Mouse (Mus musculus) right cerebral cortex, postnatal 14 days (tissue): ENCODE results near the gene Tbata.
A peak's percentile ranks its signal among the peaks of the same experiment; 100 is the strongest.

Experiments used
- DNase-seq: peaks from one replicate; pipeline ENCODE4 v3.0.0; 2022

Tbata gene

DNA sequence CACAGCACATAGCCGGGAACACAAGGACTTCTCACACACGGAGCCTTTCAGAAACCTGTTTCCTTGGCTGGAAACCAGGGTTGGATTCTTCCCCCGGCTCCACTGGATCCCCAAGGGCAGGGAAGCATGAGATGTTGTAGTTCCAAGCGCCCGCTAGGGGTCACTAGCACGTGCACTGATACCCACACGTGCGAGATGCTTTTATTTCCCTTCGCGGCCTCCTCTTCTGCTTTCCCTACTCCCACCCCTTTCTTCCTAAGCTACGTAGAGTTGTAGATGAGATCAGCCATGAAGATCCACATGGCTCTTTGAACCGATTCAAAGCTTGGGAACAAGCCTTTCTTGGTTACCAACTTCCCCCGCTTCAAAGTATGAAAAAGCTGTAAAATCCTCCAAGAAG is 40.0 kb downstream of the Tbata start:
- DNase-seq: peak; percentile 65

- DNase-seq: no peak
Observed at GRCm38 (mm10) chr10:61212817-61213216, 41.1 kb downstream of the Tbata start.

- no peak for DNase-seq
Observed at GRCm38 (mm10) chr10:61215658-61216057, 43.9 kb downstream of the Tbata start.

GRCm38 (mm10) chr10:61216163-61216562 is 44.4 kb downstream of the Tbata start:
- no peak for DNase-seq

DNA sequence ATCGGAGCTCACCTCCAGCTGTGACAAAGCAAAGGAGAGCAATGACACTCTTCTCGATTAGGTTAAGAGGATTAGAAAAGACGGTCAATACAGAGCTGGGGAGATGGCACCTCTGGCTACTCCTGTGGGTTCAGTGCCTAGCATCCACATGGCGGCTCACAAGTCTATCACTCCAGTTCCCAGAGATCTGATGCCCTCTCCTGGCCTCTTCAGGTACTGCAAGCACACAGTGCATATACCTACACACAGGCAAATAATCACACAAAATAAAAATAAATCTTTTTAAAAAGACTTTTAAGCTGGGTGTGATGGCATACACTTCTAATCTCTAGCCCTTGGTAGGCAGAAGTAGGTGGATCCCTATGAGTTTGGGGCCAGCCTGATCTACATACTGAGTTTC is 47.6 kb downstream of the Tbata start:
- DNase-seq: no peak

DNA sequence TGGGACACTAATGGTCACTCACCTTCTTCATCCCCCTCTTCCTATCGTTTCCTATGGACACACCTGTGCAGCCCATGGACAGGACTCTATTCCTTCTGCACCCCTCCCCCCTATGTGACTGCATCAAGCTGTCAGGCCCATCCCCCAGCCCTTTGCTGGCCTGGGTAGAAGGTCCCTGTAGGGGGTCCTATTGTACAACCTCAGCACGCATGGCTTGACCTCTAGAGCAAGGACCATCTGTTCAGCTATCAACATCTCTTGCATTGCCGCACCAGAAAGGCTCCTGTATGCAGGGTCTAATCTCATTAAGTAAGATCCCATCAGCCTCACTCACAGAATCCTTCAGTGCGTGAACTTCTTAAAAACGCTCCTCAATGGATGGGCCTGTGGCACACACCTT is 53.9 kb downstream of the Tbata start:
- DNase-seq: no peak

- no peak for DNase-seq
Observed at GRCm38 (mm10) chr10:61226784-61227396, 55.1 kb downstream of the Tbata start.

DNA sequence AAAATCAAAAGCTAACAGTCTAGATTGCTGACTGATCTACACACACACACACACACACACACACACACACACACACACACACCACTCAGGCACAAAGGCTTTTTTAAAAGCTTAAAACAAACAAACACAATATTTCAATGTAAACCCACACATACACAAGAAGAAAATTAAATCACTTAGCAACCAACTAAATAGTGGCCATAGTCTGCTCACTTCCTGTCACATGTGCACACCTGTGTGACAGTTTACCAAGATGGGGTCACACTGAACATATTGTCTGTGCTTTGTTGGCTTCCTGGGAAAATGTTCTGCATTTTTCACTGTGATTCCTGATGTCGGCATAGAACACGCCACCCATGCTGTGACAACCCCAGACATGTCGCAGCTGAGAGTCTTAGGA is 60.0 kb downstream of the Tbata start:
- DNase-seq: no peak

GRCm38 (mm10) chr10:61232858-61233567 is 61.3 kb downstream of the Tbata start:
- DNase-seq: no peak

DNA sequence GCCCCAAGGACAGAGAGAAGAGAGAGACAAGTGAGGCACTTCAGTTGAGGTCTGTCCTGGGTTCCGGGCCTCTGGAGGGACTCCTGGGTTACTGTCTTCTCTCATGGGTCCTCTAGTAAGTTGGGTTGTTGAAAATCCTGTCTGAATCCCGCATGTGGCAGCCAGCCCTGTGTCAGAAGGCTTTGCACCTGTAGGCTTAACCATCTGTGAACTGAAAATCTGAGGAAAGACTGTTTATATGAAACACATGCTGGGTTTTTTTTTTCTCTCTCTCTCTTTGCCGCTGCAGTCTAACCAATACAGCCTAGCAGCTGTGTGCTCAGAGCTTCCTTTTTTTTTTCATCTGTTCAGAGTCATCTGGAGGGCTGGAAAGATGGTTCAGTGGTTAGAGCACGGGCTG is 62.6 kb downstream of the Tbata start:
- DNase-seq: no peak

DNA sequence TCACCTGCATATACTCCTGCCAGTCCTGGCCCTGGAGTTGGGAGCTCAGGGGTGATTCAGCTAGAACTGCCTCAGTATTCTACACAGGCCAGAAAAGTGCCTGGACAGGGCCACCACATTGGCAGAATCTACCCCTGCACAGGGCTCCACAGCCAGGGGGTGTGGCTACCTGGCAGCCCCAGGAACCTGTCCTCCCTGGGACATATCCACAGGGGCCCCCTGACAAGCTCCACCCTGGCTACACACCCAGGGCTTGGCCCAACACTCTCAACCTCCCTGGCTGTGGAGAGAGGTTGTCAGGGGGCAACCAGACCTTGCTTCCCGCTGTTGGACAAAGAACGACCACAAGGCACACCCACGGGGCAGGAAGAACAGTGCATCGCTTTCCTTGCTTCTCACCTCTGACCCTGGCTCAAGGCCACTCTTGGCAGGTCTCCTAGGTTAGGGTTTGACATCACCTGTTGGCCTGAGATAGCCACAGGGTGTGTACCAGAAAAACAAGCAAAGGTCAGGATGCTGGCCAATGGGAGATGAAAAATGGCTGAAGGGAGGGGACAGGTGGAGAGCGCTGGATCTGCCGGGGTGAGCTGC is 64.0 kb downstream of the Tbata start:
- DNase-seq: no peak

- DNase-seq: no peak
Observed at GRCm38 (mm10) chr10:61236683-61237390, 65.1 kb downstream of the Tbata start.

GRCm38 (mm10) chr10:61237391-61237785 is 65.6 kb downstream of the Tbata start:
- no peak for DNase-seq
